Mouse (Mus musculus) intestine, embryonic 15.5 days (tissue): Measurements from ENCODE around the gene Gm10964. TPM values are rescaled to one million over a fixed set of nuclear protein-coding genes. Genes with fewer than 3 reads are reported as not detected.
"Not testable (repeated sequence)": the region's sequence is repeated elsewhere in the genome, so short reads cannot be mapped to it uniquely, and the experiment has no call there.

Source experiments
- ATAC-seq: fragments of 200-750 bp; cut with Nextera tagmentation; 2 replicates; pipeline ENCODE4 v1.8.0; 2017; ENCODE audit warnings: moderate TSS enrichment, moderate library complexity
- H3K27ac ChIP-seq: fragments of 300-500 bp; sonication (generic); 2 replicates; pipeline ENCODE4 v1.5.1; 2015; ENCODE audit warnings: mild to moderate bottlenecking, inconsistent platforms
- H3K27me3 ChIP-seq: fragments of 300-500 bp; sonication (generic); replicated peaks from 2 replicates; pipeline ENCODE4 v1.6.1; 2015; ENCODE audit warnings: inconsistent platforms
- H3K36me3 ChIP-seq: fragments of 300-500 bp; sonication (generic); 2 replicates; pipeline ENCODE4 v1.6.1; 2015; ENCODE audit warnings: inconsistent platforms
- H3K4me1 ChIP-seq: fragments of 300-500 bp; sonication (generic); replicated peaks from 2 replicates; pipeline ENCODE4 v1.6.1; 2015; ENCODE audit warnings: inconsistent platforms
- H3K4me2 ChIP-seq: fragments of 300-500 bp; sonication (generic); replicated peaks from 2 replicates; pipeline ENCODE4 v1.6.1; 2015; ENCODE audit warnings: mild to moderate bottlenecking, inconsistent platforms
- H3K4me3 ChIP-seq: fragments of 300-500 bp; sonication (generic); replicated peaks from 2 replicates; pipeline ENCODE4 v1.5.1; 2015; ENCODE audit warnings: inconsistent platforms
- H3K9ac ChIP-seq: fragments of 300-500 bp; sonication (generic); 2 replicates; pipeline ENCODE4 v1.6.1; 2015; ENCODE audit warnings: inconsistent platforms
- H3K9me3 ChIP-seq: fragments of 300-500 bp; sonication (generic); 2 replicates; pipeline ENCODE4 v1.6.1; 2016; ENCODE audit warnings: inconsistent platforms
- WGBS: fragments of 180-500 bp; shearing (Covaris S2); methylation state at CpG from one replicate; pipeline ENCODE4 v1.1.7; 2015; 5-methylcytosine and 5-hydroxymethylcytosine counted together
- polyA plus RNA-seq: library from polyadenylated mRNA; unstranded; fragments of >200 nt; fragmentation: Nextera tagmentation; extraction: Ambion mirVana; gene quantifications from 2 replicates; pipeline ENCODE4 v1.2.1, GENCODE M21; 2015

Gene Gm10964
- polyA plus RNA-seq, 1 experiment from 2014 or later, result not detected

DNA sequence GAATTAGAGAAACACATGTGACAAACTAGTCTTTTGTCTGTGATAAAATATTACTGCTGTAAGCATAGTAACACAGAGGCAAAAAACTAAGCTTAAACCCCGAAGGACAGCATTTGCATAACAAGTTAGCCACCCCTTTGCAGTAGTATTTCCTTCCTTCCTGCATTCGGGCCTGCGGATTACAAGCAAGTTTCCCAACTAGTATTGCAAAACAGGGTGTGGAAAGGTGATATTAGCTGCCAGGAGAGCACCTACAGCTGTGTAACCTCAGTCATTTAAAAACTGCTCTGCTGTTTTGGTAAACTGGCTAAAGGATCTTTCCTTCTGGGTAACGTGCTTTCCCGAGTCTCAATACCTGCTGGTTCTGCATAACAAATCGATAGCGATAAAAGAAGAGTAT lies 48.1 kb downstream of the Gm10964 start:
- Histone ChIP-seq H3K4me2 (no peak overlapping the region), H3K36me3 (no peaks in the 10 kb centered on the region), H3K27ac (no peak overlapping the region), H3K9ac (no peak overlapping the region), H3K4me3 (no peak overlapping the region), H3K4me1 (0 out of 2 replicates have a peak, but pooled peaks cover 6% of the 10 kb centered on the region), H3K27me3 (no peaks in the 10 kb centered on the region), H3K9me3 (no peaks in the 10 kb centered on the region)
- WGBS, result 65% methylated on average over 7 of the region's 7 CpGs
- ATAC-seq, result no peak

- peak overlapping the region; percentile 98 for H3K4me3 ChIP-seq
- H3K4me2 ChIP-seq, result peak overlapping the region; percentile 69
- H3K27ac ChIP-seq, result no peak overlapping the region
- no peaks in the 10 kb centered on the region for H3K36me3 ChIP-seq
- H3K27me3 ChIP-seq, result no peaks in the 10 kb centered on the region
- ATAC-seq, result no peak
- H3K9ac ChIP-seq, result no peak overlapping the region
- no peaks in the 10 kb centered on the region for H3K9me3 ChIP-seq
- H3K4me1 ChIP-seq, result no peaks in the 10 kb centered on the region
- WGBS, result 78% methylated on average over 7 of the region's 7 CpGs
Measured at GRCm38 (mm10) chr3:103789096-103789495, 49.9 kb downstream of the Gm10964 start.

DNA sequence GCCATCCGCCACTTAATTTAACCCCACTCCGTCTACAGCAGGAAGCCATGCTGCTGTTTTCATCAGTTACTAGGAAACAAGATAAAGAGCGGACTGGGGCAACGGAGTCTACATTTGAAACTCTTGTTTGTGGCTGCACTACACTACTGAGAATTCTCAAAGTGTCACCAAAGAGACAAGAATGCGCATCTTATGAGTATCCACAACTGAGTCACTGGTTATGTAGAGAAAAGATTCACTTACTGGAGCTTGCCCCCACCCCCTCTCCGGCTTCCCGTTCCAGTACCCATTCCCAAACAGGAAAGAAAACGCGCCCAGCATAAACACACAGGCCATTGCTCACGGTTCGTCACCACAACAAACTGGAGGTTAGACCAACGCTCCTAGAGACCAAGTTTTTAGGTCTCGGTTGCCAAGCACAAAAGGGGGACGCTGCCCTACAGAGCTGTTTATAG lies 50.8 kb downstream of the Gm10964 start:
- H3K4me1 ChIP-seq, result no peaks in the 10 kb centered on the region
- no peaks in the 10 kb centered on the region for H3K9me3 ChIP-seq
- H3K27ac ChIP-seq, result peak overlapping the region; percentile 91
- WGBS, result under 1% methylated on average over 14 of the region's 14 CpGs
- no peaks in the 10 kb centered on the region for H3K27me3 ChIP-seq
- H3K4me3 ChIP-seq, result peak overlapping the region; percentile 98
- no peak for ATAC-seq
- H3K9ac ChIP-seq, result peak overlapping the region; percentile 97
- no peaks in the 10 kb centered on the region for H3K36me3 ChIP-seq
- peak overlapping the region; percentile 69 for H3K4me2 ChIP-seq

DNA sequence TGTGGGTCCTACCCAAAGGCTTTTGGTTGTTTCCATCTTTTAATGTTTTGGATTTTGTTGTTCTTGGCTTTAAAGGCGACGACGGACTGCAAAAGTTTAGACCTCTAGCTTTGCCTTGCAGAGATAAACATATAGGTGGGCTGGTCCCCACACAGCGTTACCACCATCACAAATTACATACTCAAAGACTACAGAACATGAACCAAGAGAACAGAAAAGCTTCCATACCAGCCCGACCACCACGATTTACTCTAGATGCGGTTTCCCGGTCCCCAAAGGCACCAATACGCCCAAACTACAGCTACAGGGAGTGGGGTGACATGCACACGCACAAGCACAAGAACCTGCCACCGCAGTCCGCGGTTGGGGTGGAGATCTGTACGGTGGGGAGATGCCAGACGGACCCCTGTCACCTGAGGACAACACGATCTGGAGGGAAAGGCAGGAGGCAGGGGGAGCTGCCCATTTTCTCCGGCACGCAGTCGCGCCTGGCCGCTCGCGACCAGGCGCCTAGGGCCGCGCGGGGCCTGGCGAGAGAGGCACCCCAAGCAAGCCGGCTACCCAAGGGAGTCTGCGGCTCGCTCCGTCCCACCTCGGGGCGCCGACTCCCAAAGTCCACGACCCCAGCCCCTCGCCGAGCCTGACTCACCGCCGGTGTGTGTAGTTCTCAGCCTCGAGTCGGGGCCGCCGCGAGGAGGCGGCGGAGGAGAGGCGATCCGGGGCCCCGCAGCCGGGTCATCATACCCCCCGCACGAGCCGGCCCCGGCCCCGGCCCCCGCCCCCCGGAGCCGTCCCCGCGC lies 51.4 kb downstream of the Gm10964 start:
- peak; percentile 82 for ATAC-seq
- H3K36me3 ChIP-seq, result no peaks in the 10 kb centered on the region
- under 1% methylated on average over 60 of the region's 61 CpGs for WGBS

DNA sequence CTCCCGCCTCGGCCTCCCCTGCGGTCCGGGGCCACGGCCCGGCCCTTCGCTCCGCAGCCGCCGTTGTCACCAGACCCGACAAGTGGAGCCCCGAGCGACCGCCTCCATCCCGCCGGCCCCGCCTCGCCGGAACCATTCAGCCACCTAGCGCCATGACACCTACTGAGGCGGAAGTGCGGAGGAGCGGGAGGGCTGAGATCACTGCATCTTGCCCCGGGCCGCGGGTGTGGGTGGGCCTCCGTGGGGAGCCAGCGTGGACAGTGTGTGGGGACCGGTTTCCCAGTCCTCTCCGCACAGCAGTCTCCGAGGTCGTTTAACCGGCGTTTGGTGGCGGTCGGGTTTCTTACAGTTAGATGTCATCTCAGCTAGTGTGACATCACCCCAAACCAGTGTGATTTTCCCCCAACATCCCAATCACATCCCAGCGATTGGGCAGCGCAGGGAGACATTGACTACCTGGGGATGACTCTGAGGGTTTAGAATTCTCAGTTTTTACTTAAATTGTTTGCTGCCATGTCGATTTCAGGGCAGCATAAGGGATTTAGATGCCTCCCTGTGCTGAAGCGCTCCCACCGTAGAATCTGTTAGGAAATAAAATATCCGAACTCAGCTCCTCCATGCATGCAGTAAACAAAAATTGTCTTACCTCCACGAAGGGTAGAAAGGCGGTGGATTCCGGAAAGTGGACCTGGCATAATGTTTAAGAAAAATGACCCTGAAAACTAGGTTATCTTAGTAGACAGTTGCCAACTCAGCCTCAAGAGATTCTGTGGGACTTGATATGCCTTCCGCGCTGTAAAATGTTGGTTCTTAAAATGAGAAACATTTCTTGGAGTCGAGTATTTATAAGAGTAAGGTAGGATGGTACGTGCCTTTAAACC lies 52.3 kb downstream of the Gm10964 start, which contains the start of gene Hipk1:
Gene Hipk1, minus strand, starts transcription at position 334 of the 881 bp plus-strand sequence.
- no peaks in the 10 kb centered on the region for H3K9me3 ChIP-seq
- H3K9ac ChIP-seq, result peak within 1 kb of the TSS; percentile 97
- H3K4me3 ChIP-seq, result peak within 1 kb of the TSS; percentile 98
- H3K27ac ChIP-seq, result peak within 1 kb of the TSS; percentile 91
- H3K4me1 ChIP-seq, result no peaks in the 10 kb centered on the region
- ATAC-seq, result peak; percentile 97
- no peaks in the 10 kb centered on the region for H3K36me3 ChIP-seq
- H3K4me2 ChIP-seq, result peak within 1 kb of the TSS; percentile 69
- WGBS, result 9% methylated on average over 49 of the region's 49 CpGs
- no peaks in the 10 kb centered on the region for H3K27me3 ChIP-seq

More for the DNA sequence above, 51.4 kb downstream of the Gm10964 start:
- Histone ChIP-seq H3K4me3 (peak overlapping the region; percentile 98), H3K9me3 (no peaks in the 10 kb centered on the region), H3K27me3 (no peaks in the 10 kb centered on the region), H3K4me1 (no peaks in the 10 kb centered on the region), H3K4me2 (peak overlapping the region; percentile 69), H3K9ac (peak overlapping the region; percentile 97), H3K27ac (peak overlapping the region; percentile 91)

DNA sequence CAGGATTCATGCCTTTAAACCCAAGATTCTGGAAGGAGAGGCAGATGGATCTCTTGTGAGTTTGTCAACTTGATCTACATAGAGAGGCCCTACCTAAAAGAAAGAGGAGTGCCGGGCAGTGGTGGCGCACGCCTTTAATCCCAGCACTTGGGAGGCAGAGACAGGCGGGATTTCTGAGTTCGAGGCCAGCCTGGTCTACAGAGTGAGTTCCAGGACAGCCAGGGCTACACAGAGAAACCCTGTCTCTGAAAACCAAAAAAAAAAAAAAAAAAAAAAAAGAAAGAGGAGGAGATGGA lies 52.9 kb downstream of the Gm10964 start:
- not testable (repeated sequence) for H3K9ac ChIP-seq, H3K4me3 ChIP-seq, H3K4me1 ChIP-seq, H3K36me3 ChIP-seq, H3K27ac ChIP-seq, H3K9me3 ChIP-seq, H3K27me3 ChIP-seq, ATAC-seq
- H3K4me2 ChIP-seq, result peak overlapping the region; percentile 69
- WGBS, result 79% methylated on average over 5 of the region's 5 CpGs

GRCm38 (mm10) chr3:103792566-103792965 lies 53.4 kb downstream of the Gm10964 start:
- no peaks in the 10 kb centered on the region for H3K9me3 ChIP-seq
- H3K4me3 ChIP-seq, result no peak overlapping the region
- H3K4me1 ChIP-seq, result no peaks in the 10 kb centered on the region
- no peak overlapping the region for H3K9ac ChIP-seq
- WGBS, result 70% methylated on average over 1 of the region's 1 CpGs
- ATAC-seq, result no peak
- H3K36me3 ChIP-seq, result no peaks in the 10 kb centered on the region
- H3K4me2 ChIP-seq, result no peak overlapping the region
- H3K27ac ChIP-seq, result no peak overlapping the region
- H3K27me3 ChIP-seq, result no peaks in the 10 kb centered on the region

Other genes with a start within 250 kb of the Gm10964 start
- gene Syt6, start 164.1 kb upstream of the Gm10964 start, polyA plus RNA-seq, result 1.1 and 1.5 TPM in 2 replicates
- gene Atg4a-ps, start 93.3 kb upstream of the Gm10964 start, polyA plus RNA-seq, result 0.14 TPM in 1 of 2 replicates, not detected in the other
- gene Olfml3, start 1.4 kb upstream of the Gm10964 start, polyA plus RNA-seq, result 45.4 and 47.4 TPM in 2 replicates
- gene Hipk1, start 52.2 kb downstream of the Gm10964 start, polyA plus RNA-seq, result 8.7 and 9.8 TPM in 2 replicates
- 21.5 and 22.1 TPM in 2 replicates for gene Dclre1b, start 70.1 kb downstream of the Gm10964 start, polyA plus RNA-seq
- gene Ap4b1, start 70.2 kb downstream of the Gm10964 start, polyA plus RNA-seq, result 19.4 and 20.6 TPM in 2 replicates
- gene Gm43064, start 70.2 kb downstream of the Gm10964 start, polyA plus RNA-seq, result not detected in 2 replicates
- gene Bcl2l15, start 93.2 kb downstream of the Gm10964 start, polyA plus RNA-seq, result 4.4 and 9.1 TPM in 2 replicates
- 1.4 and 1.9 TPM in 2 replicates for gene Ptpn22, start 120.4 kb downstream of the Gm10964 start, polyA plus RNA-seq
- 8.3 and 9.7 TPM in 2 replicates for gene Rsbn1, start 174.8 kb downstream of the Gm10964 start, polyA plus RNA-seq
- 18.9 and 19.3 TPM in 2 replicates for gene Phtf1, start 228.7 kb downstream of the Gm10964 start, polyA plus RNA-seq